Mouse (Mus musculus) forebrain, embryonic 12.5 days (tissue): ENCODE measurements at regions not wholly inside any gene's neighbourhood (a gene's known extent, or its start where the extent isn't known, plus 50 kb on each side); places are given as distances from the start of the nearest gene placed in this dataset.
"Not testable (repeated sequence)": the region's sequence is repeated elsewhere in the genome, so short reads cannot be mapped to it uniquely, and the experiment has no call there.

Experiments
- ATAC-seq: fragments of 200-750 bp; cut with Nextera tagmentation; 2 replicates; pipeline ENCODE4 v1.8.0; 2017; ENCODE audit warnings: moderate TSS enrichment; ENCODE audit not compliant: low FRiP score
- H3K27ac ChIP-seq: fragments of 300-500 bp; sonication (generic); 2 replicates; pipeline ENCODE4 v1.5.1; 2016; ENCODE audit warnings: mild to moderate bottlenecking
- H3K27me3 ChIP-seq: fragments of 300-500 bp; sonication (generic); 2 replicates; pipeline ENCODE4 v1.6.1; 2016; ENCODE audit warnings: mild to moderate bottlenecking
- H3K36me3 ChIP-seq: fragments of 300-500 bp; sonication (generic); replicated peaks from 2 replicates; pipeline ENCODE4 v1.6.1; 2016; ENCODE audit warnings: mild to moderate bottlenecking
- H3K4me1 ChIP-seq: fragments of 300-500 bp; sonication (generic); 2 replicates; pipeline ENCODE4 v1.6.1; 2016
- H3K4me2 ChIP-seq: fragments of 300-500 bp; sonication (generic); 2 replicates; pipeline ENCODE4 v1.6.1; 2016; ENCODE audit warnings: mild to moderate bottlenecking, moderate library complexity
- H3K4me3 ChIP-seq: fragments of 300-500 bp; sonication (generic); replicated peaks from 2 replicates; pipeline ENCODE4 v1.5.1; 2016; ENCODE audit warnings: mild to moderate bottlenecking
- H3K9ac ChIP-seq: fragments of 300-500 bp; sonication (generic); 2 replicates; pipeline ENCODE4 v1.6.1; 2016; ENCODE audit warnings: mild to moderate bottlenecking
- H3K9me3 ChIP-seq: fragments of 300-500 bp; sonication (generic); 2 replicates; pipeline ENCODE4 v1.6.1; 2016
- WGBS: fragments of 180-500 bp; shearing (Covaris S2); methylation state at CpG from one replicate; pipeline ENCODE4 v1.1.7; 2016; 5-methylcytosine and 5-hydroxymethylcytosine counted together

GRCm38 (mm10) chr11:52460190-52460780 lies 64.1 kb downstream of the 9530068E07Rik start:
- H3K27me3 ChIP-seq = no peaks in the 10 kb centered on the region
- H3K9ac ChIP-seq = no peak overlapping the region
- H3K4me3 ChIP-seq = no peak overlapping the region
- H3K36me3 ChIP-seq = no peaks in the 10 kb centered on the region
- H3K9me3 ChIP-seq = no peaks in the 10 kb centered on the region
- H3K4me2 ChIP-seq = no peak overlapping the region
- ATAC-seq = no peak
- no peaks in the 10 kb centered on the region for H3K4me1 ChIP-seq
- WGBS = 76% methylated on average over 7 of the region's 7 CpGs
- H3K27ac ChIP-seq = no peak overlapping the region

GRCm38 (mm10) chr11:52471128-52471527 lies 74.9 kb downstream of the 9530068E07Rik start:
- not testable (repeated sequence) for H3K36me3 ChIP-seq, ATAC-seq, H3K27me3 ChIP-seq, H3K4me3 ChIP-seq, H3K27ac ChIP-seq, H3K4me2 ChIP-seq, H3K9ac ChIP-seq, H3K4me1 ChIP-seq, H3K9me3 ChIP-seq
- 88% methylated on average over 6 of the region's 6 CpGs for WGBS

GRCm38 (mm10) chr11:52480111-52480510 lies 83.9 kb downstream of the 9530068E07Rik start:
- H3K4me2 ChIP-seq, H3K36me3 ChIP-seq, ATAC-seq, H3K4me1 ChIP-seq, H3K4me3 ChIP-seq, H3K9ac ChIP-seq, H3K27ac ChIP-seq, H3K27me3 ChIP-seq, H3K9me3 ChIP-seq: not testable (repeated sequence)
- WGBS = 75% methylated on average over 10 of the region's 10 CpGs

GRCm38 (mm10) chr11:52480694-52481093 lies 84.5 kb downstream of the 9530068E07Rik start:
- not testable (repeated sequence) for H3K27ac ChIP-seq, ATAC-seq, H3K4me3 ChIP-seq, H3K4me1 ChIP-seq, H3K27me3 ChIP-seq, H3K9ac ChIP-seq, H3K4me2 ChIP-seq, H3K9me3 ChIP-seq, H3K36me3 ChIP-seq
- 93% methylated on average over 24 of the region's 24 CpGs for WGBS

- ATAC-seq, H3K9ac ChIP-seq, H3K9me3 ChIP-seq, H3K4me1 ChIP-seq, H3K27me3 ChIP-seq, H3K27ac ChIP-seq, H3K36me3 ChIP-seq, H3K4me2 ChIP-seq, H3K4me3 ChIP-seq: not testable (repeated sequence)
- 87% methylated on average over 6 of the region's 8 CpGs for whole genome bisulfite sequencing
Observed at GRCm38 (mm10) chr11:52483534-52483933, 87.3 kb downstream of the 9530068E07Rik start.

- ATAC-seq, H3K36me3 ChIP-seq, H3K27me3 ChIP-seq, H3K4me3 ChIP-seq, H3K9me3 ChIP-seq, H3K4me1 ChIP-seq, H3K9ac ChIP-seq, H3K27ac ChIP-seq, H3K4me2 ChIP-seq: not testable (repeated sequence)
- WGBS = 79% methylated on average over 4 of the region's 4 CpGs
Observed at GRCm38 (mm10) chr11:52488538-52488937, 92.3 kb downstream of the 9530068E07Rik start.

GRCm38 (mm10) chr11:52493336-52493735 lies 97.1 kb downstream of the 9530068E07Rik start:
- Histone ChIP-seq H3K4me1 (no peaks in the 10 kb centered on the region), H3K9ac (no peak overlapping the region), H3K27me3 (no peaks in the 10 kb centered on the region), H3K36me3 (no peaks in the 10 kb centered on the region), H3K4me3 (no peak overlapping the region), H3K9me3 (no peaks in the 10 kb centered on the region), H3K4me2 (no peak overlapping the region), H3K27ac (no peak overlapping the region)
- 91% methylated on average over 6 of the region's 6 CpGs for WGBS
- ATAC-seq = no peak

GRCm38 (mm10) chr11:52496908-52497307 lies 100.7 kb downstream of the 9530068E07Rik start:
- Histone ChIP-seq H3K9me3 (no peaks in the 10 kb centered on the region), H3K27me3 (no peaks in the 10 kb centered on the region), H3K4me2 (no peak overlapping the region), H3K4me1 (no peaks in the 10 kb centered on the region), H3K4me3 (no peak overlapping the region), H3K9ac (no peak overlapping the region), H3K36me3 (no peaks in the 10 kb centered on the region), H3K27ac (no peak overlapping the region)
- ATAC-seq = no peak
- 84% methylated on average over 3 of the region's 3 CpGs for WGBS

GRCm38 (mm10) chr11:52502759-52503365 lies 106.6 kb downstream of the 9530068E07Rik start:
- no peak overlapping the region for H3K9ac ChIP-seq
- H3K27me3 ChIP-seq = no peaks in the 10 kb centered on the region
- ATAC-seq = no peak
- no peak overlapping the region for H3K4me3 ChIP-seq
- H3K9me3 ChIP-seq = no peaks in the 10 kb centered on the region
- H3K36me3 ChIP-seq = no peaks in the 10 kb centered on the region
- no peaks in the 10 kb centered on the region for H3K4me1 ChIP-seq
- H3K4me2 ChIP-seq = no peak overlapping the region
- H3K27ac ChIP-seq = no peak overlapping the region
- WGBS = 86% methylated on average over 10 of the region's 10 CpGs

- Histone ChIP-seq H3K9me3 (no peaks in the 10 kb centered on the region), H3K4me3 (no peak overlapping the region), H3K27me3 (no peaks in the 10 kb centered on the region), H3K27ac (no peak overlapping the region), H3K36me3 (no peaks in the 10 kb centered on the region), H3K9ac (no peak overlapping the region), H3K4me1 (peaks cover 4% of the 10 kb centered on the region; the same call in 1 of the 2 replicates), H3K4me2 (no peak overlapping the region)
- whole genome bisulfite sequencing = 43% methylated on average over 4 of the region's 4 CpGs
- no peak for ATAC-seq
Observed at GRCm38 (mm10) chr11:52511831-52512297, 115.6 kb downstream of the 9530068E07Rik start.

- 73% methylated on average over 5 of the region's 5 CpGs for WGBS
Observed at GRCm38 (mm10) chr11:52517330-52517729, 121.1 kb downstream of the 9530068E07Rik start.

GRCm38 (mm10) chr11:52519877-52520276 lies 123.6 kb downstream of the 9530068E07Rik start:
- Histone ChIP-seq H3K9me3 (no peaks in the 10 kb centered on the region), H3K27ac (no peak overlapping the region), H3K36me3 (no peaks in the 10 kb centered on the region), H3K9ac (no peak overlapping the region), H3K4me3 (no peak overlapping the region), H3K27me3 (0 out of 2 replicates have a peak, but pooled peaks cover 4% of the 10 kb centered on the region), H3K4me1 (no peaks in the 10 kb centered on the region), H3K4me2 (no peak overlapping the region)
- no peak for ATAC-seq
- WGBS = 78% methylated on average over 3 of the region's 3 CpGs

More at GRCm38 (mm10) chr11:52517330-52517729, 121.1 kb downstream of the 9530068E07Rik start:
- no peaks in the 10 kb centered on the region for H3K36me3 ChIP-seq
- peaks cover under 1% of the 10 kb centered on the region; the same call in 1 of the 2 replicates for H3K4me1 ChIP-seq
- H3K9ac ChIP-seq = no peak overlapping the region
- no peak overlapping the region for H3K4me2 ChIP-seq
- no peaks in the 10 kb centered on the region for H3K27me3 ChIP-seq
- no peak overlapping the region for H3K4me3 ChIP-seq
- no peak overlapping the region for H3K27ac ChIP-seq
- no peaks in the 10 kb centered on the region for H3K9me3 ChIP-seq
- no peak for ATAC-seq

GRCm38 (mm10) chr11:52521879-52522278 lies 125.7 kb downstream of the 9530068E07Rik start:
- Histone ChIP-seq H3K4me1 (no peaks in the 10 kb centered on the region; the same call in 1 of the 2 replicates), H3K36me3 (no peaks in the 10 kb centered on the region), H3K27me3 (0 out of 2 replicates have a peak, but pooled peaks cover 4% of the 10 kb centered on the region), H3K9ac (no peak overlapping the region), H3K9me3 (no peaks in the 10 kb centered on the region), H3K27ac (no peak overlapping the region), H3K4me3 (no peak overlapping the region), H3K4me2 (no peak overlapping the region)
- ATAC-seq = no peak
- 43% methylated on average over 4 of the region's 4 CpGs for WGBS
